Mouse (Mus musculus) ES-E14 (cell line): ENCODE data around the gene Olfr1283.

Experiments
- CHD2 ChIP-seq: IDR thresholded peaks from 2 replicates; pipeline ENCODE4 v1.6.1; 2014; ENCODE audit warnings: mild to moderate bottlenecking, low read depth, low read length, inconsistent platforms
- HCFC1 ChIP-seq: IDR thresholded peaks from 2 replicates; pipeline ENCODE4 v1.6.1; 2012; ENCODE audit warnings: low read length, inconsistent platforms, borderline replicate concordance; ENCODE audit not compliant: insufficient read depth
- ZNF384 ChIP-seq: IDR thresholded peaks from 2 replicates; pipeline ENCODE4 v1.6.1; 2012; ENCODE audit warnings: low read depth, low read length, inconsistent platforms

DNA sequence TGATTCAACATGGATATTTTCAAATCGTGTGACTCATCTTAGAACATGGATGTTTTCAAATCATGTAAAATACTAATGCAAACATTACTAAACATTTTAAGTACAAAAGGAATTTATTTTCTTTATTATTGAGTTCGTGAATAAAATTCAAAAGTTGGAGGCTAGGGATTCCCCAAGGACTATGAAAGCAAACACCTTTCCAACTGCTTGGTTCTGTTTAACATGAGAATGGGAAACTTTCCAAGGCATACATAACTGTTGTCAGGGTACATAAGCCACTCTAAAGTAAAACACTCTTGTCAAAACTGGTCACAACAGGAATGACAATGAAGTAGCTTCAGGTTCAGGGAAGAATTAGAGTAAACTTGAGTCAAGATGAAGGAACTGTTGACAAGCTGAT is 40.4 kb upstream of the Olfr1283 start, which contains the start of gene Olfr1281:
- no peak for TF ChIP-seq HCFC1
- TF ChIP-seq ZNF384: no peak
- TF ChIP-seq CHD2: no peak
